Mouse (Mus musculus) mammary gland, adult 2 months (tissue): ENCODE data around the gene Zfyve28. TPM values are rescaled to one million over a fixed set of nuclear protein-coding genes. Genes with fewer than 3 reads are reported as not detected.

Experiments used
- polyA plus RNA-seq: library from polyadenylated mRNA; depleted of rRNA; stranded (reverse); fragments of >200 nt; gene quantifications from 2 replicates; pipeline ENCODE4 v1.2.3, GENCODE M21; 2012; ENCODE audit warnings: low replicate concordance; rRNA removed

Gene Zfyve28
- polyA plus RNA-seq, result 3.1 and 7.0 TPM in 2 replicates

DNA sequence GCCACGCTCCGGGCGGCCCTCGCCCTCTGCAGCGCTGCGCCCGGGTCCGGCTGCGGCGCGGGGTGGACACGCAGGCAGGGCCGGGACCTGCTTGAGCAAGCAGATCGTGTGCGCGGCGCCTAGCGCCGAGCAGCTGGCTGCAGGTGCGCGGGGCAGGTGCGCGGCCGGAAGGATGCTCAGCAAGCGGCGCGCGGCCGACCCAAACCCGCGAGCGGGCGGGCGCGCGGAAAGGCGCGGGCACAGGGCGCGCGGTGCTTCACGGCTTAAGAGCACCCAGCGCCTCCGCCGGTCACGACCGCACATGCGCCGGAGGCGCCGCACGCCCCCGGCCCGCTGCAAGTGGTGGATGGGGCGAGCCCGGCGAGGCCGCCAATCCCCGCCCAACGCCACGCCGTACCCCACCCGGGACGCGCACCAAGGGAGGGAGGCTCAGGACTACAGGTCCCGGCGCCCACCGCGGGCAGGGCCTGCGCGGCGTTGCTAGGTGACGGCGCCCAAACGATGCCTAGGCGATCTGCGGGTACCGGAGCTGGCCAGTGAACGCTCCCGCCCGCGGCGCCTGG is at the start of gene Zfyve28, which contains the start of gene Cfap99:
TSS of gene Zfyve28 (minus strand) at position 296 of the 563 bp plus-strand sequence.
TSS of gene Cfap99 (plus strand) at position 447 of the 563 bp plus-strand sequence.

DNA sequence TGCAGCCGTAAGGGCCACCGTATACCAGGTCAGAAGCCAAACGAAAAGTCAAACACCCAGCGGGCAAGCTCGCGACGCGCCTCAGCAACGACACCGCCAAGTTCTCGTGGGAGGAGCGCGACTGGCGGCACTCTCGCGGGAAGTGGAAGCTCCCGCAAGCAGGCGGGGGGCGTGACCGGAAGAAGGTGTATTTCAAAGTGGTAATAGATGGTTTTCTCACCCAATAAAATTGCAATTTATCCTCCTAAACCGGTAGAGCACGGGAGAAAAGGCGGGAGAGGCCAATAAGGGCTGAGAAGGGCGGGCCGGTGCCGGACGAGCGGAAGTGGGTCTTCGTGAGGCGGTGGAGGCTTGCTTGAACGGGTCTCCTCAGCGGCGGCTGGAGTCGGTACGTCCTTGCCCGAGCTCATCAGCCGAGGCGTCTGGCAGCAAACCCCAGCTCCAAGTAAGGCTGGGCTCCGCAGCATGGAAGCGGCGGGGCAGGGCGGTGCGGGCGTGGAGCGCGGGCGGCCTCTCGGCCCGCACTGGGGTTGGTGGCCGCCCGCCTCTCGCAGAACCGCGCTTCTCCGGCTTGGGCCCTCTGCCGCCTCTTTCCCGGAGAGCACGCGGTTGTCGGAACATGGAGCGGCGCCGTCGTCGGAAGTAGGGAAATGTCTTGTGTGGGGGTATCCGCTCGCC is 48.0 kb upstream of the Zfyve28 start, which contains the start of gene Rnf4:
TSS of gene Rnf4 (plus strand) at position 193 of the 678 bp plus-strand sequence.

DNA sequence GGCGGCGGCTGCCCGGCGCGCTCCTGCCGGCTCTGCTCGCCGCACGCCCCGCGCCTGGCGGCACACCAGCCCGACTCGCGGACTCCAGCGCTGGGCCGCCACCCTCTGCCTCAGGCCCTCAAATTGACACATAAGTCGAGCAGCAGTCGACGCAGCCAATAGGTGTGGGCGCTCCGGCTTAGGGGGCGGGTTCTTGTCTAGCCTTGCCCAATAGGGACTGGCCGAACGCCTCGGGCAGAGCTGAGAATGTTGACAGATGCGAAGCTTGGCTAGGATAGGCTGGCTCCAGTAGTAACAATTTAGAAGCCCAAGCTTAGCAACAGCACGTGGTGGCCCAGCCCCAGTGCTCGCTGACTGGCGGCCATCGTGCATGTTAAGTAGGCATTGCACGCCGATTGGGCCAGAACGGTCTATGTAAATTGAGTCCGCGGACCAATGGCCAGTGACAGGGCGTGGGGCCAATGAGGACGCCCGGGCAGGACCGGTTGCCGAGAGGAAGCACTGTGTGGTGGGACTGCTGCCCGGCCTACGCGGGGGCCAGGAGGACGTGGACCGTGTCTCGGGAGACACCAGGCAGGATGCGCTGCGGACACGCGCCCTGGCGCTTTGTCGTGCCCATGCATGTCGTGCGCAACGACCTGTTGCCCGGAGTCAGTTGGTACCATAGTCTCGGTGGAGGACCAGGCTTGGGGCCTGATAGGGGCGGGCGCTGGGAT is 100.5 kb downstream of the Zfyve28 start, which contains the start of gene Mxd4:
TSS of gene Mxd4 (minus strand) at position 120 of the 716 bp plus-strand sequence.

DNA sequence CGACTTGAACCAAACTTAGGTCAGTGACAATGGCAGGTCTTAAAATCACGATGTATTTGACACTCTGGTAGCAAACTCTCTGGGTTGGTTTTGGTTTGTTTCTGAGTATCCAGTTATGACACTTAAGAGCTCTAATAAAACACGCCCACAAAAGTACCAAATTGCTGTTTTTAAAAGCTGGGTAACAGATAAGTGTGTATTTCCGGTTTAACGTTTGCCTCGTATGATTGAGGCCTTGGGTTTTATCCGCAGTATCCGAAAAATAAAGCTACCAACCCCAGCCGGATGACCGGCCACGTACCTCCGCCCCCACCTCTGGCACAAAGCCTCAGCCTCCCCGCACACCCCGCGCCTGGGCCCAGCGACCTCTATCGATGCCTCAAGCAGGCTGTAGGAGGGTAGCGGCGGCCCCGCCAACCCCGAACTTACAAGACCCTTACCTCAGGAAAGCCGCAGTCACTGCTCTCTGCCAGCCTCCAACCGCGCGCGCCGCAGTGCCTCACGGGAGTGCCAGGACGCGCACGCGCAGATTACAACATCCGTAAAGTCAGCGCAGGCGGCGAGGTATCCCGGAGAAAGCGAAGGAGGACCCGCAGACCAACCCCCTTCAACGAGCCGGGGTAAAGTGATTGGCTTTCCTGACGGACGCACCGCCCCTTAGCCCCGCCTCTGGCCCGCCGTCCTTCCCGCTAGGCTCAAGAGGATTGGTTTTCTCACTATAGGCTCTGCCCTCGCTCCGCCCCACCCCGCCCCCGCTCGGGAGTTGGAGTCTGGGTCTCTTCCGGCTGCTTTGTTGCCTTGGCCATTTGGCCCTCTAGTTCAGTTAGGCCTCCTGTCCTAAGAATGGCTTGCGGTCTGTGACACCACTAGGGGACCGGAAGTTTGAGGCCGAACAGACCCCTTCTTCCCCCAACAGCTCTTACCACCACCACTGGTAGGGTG is 119.0 kb downstream of the Zfyve28 start, which contains the start of the genes Poln and Haus3:
TSS of gene Poln (minus strand) at position 499 of the 942 bp plus-strand sequence.
TSS of gene Haus3 (minus strand) at position 578 of the 942 bp plus-strand sequence.

Other genes starting within 250 kb of the Zfyve28 start
- 8.8 and 23.6 TPM in 2 replicates for gene Poln, start 119.0 kb downstream of the Zfyve28 start, polyA plus RNA-seq
- 0.76 and 1.7 TPM in 2 replicates for gene Haus3, start 118.9 kb downstream of the Zfyve28 start, polyA plus RNA-seq
- 233 and 332 TPM in 2 replicates for gene Mxd4, start 100.7 kb downstream of the Zfyve28 start, polyA plus RNA-seq
- gene Cfap99, start 151 bp upstream of the Zfyve28 start, polyA plus RNA-seq, result 0.07 and 0.09 TPM in 2 replicates
- 51.0 and 113 TPM in 2 replicates for gene Rnf4, start 47.8 kb upstream of the Zfyve28 start, polyA plus RNA-seq
- gene Fam193a, start 81.5 kb upstream of the Zfyve28 start, polyA plus RNA-seq, result 38.5 and 47.4 TPM in 2 replicates
- 28.8 and 39.2 TPM in 2 replicates for gene Tnip2, start 225.5 kb upstream of the Zfyve28 start, polyA plus RNA-seq
- 24.7 and 31.2 TPM in 2 replicates for gene Sh3bp2, start 237.4 kb upstream of the Zfyve28 start, polyA plus RNA-seq